Mouse (Mus musculus) heart, adult 2 months (tissue): Measurements from ENCODE around the gene Usp10.

ENCODE experiments used
- CTCF ChIP-seq: fragments of 200-600 bp; IDR thresholded peaks from 2 replicates; pipeline ENCODE4 v1.8.1; 2022; ENCODE audit warnings: antibody characterized with exemption, mild to moderate bottlenecking, moderate library complexity
- EP300 ChIP-seq: fragments of 200-500 bp; IDR thresholded peaks from 2 replicates; pipeline ENCODE4 v1.6.1; 2011; ENCODE audit warnings: low read depth, low read length, control low read depth; ENCODE audit not compliant: insufficient read depth
- POLR2A ChIP-seq: fragments of 200-500 bp; IDR thresholded peaks from 2 replicates; pipeline ENCODE4 v1.6.1; 2011; ENCODE audit warnings: mild to moderate bottlenecking, low read depth, low read length, control low read depth; ENCODE audit not compliant: insufficient read depth

GRCm38 (mm10) chr8:119970169-119970568 lies 60.0 kb downstream of the Usp10 start:
- no peak for TF ChIP-seq POLR2A
- TF ChIP-seq CTCF, result no peak
- no peak for TF ChIP-seq EP300
